Mouse (Mus musculus): ENCODE results near the gene Klrc2. TPM values are rescaled to one million over a fixed set of nuclear protein-coding genes. Genes with fewer than 3 reads are reported as not detected.
"Not testable (repeated sequence)": the region's sequence is repeated elsewhere in the genome, so short reads cannot be mapped to it uniquely, and the experiment has no call there.

Klrc2 gene
- not detected in 2 replicates for polyA plus RNA-seq (2015; fragmentation: Nextera tagmentation; extraction: Ambion mirVana)

DNA sequence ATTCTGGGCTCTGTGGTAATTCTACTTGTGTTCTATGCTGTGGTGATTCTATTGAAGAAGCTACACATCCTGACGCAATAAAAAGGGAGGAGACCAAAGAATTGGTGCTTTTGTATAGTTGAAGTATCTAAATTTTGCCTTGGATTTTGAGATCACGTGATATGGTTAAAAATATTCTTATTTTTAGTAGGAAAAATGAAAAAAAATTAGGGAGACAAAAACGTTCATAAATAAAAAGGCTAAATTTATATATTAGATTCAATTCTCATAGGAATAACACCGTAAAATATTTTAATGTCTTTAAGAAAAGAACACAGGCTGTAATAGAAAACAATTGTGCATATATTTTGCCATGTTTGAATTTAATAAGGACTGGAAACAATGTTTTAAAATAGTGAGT is at the start of gene Klrc2:
Klrc2 (minus strand) TSS at position 101 of the 400 bp plus-strand sequence.
- H3K9ac ChIP-seq; ATAC-seq (ENCODE audit: extremely low read depth, insufficient number of reproducible peaks, low FRiP score, low TSS enrichment); H3K9me3 ChIP-seq; H3K4me3 ChIP-seq; H3K36me3 ChIP-seq; H3K4me2 ChIP-seq; H3K27ac ChIP-seq (replicated peaks); H3K4me1 ChIP-seq; H3K27me3 ChIP-seq (replicated peaks): not testable (repeated sequence)
- 63% methylated on average over 4 of the region's 4 CpGs for WGBS

DNA sequence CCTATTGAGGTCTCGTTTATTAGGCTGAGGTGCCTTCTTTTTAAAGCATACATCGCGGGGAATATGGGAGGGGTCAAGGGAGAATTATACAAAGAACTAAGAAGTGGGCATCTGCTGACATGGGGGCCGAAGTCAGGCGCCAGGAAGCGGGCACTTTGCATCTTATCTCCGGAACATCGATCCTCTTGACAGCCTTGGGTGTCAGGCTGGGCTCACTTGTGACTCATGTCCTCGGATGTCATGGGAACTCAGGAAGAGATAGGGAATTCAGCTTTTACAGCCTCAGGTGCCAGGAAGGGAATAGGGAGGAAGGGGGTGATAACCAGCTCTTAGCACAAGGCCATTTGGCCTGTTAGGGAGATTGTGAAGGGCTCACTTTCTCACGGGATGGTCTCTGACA is 30.9 kb upstream of the Klrc2 start:
- WGBS: 49% methylated on average over 10 of the region's 10 CpGs
- H3K36me3 ChIP-seq; ATAC-seq (ENCODE audit: extremely low read depth, insufficient number of reproducible peaks, low FRiP score, low TSS enrichment); H3K9ac ChIP-seq; H3K27me3 ChIP-seq (replicated peaks); H3K4me3 ChIP-seq; H3K9me3 ChIP-seq; H3K4me2 ChIP-seq; H3K4me1 ChIP-seq; H3K27ac ChIP-seq (replicated peaks): not testable (repeated sequence)

DNA sequence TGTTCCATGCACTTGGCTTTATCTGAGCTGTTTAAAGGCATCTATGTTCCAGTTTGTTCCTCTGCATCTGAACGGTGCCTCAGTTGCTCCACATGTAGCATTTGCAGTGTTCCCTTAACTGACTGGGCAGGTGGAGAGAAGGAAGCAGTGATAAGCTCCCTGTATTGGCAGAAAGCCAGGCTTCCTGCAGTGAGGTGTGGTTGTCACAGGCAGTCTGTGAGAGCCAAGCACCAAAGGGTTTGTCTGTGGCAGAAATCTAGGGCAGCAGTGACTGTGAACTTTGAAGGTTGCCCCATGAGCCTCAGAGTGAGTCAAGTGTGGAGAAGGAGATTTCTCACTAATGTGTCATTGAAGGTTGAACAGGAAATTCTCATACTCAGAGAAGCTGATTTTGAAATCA is 19.9 kb upstream of the Klrc2 start:
- no peak overlapping the region for H3K9ac ChIP-seq
- no peak overlapping the region for H3K4me3 ChIP-seq
- H3K4me2 ChIP-seq: no peak overlapping the region
- WGBS: 53% methylated on average over 1 of the region's 1 CpGs
- no peak overlapping the region for H3K27ac ChIP-seq (replicated peaks)
- H3K36me3 ChIP-seq: no peaks in the 10 kb centered on the region
- H3K27me3 ChIP-seq (replicated peaks): no peaks in the 10 kb centered on the region
- peaks cover 3% of the 10 kb centered on the region; the same call in 1 of the 2 replicates for H3K9me3 ChIP-seq
- H3K4me1 ChIP-seq: no peaks in the 10 kb centered on the region
- ATAC-seq (ENCODE audit: extremely low read depth, insufficient number of reproducible peaks, low FRiP score, low TSS enrichment): no peak

DNA sequence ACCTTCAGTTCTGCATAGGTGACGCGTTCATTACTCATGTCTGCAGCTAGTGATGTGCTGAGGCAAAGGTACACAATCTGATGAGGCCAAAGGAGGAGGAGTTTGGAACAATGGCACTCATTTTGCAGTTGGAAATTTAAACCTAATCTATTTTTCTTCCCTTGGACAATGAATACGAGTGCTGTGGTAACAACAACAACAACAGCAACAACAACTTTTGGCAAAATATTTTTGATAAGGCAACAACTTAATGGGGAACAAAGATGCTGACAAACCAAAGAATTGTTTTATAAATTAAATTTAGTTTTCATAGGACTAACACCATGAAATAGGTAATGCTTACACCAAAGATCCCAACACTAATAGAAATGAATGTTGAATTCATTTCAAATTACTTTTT is 18.4 kb upstream of the Klrc2 start, which contains the start of gene Klrc1:
Klrc1 (minus strand) TSS at position 101 of the 400 bp plus-strand sequence.
- H3K4me3 ChIP-seq: no peak within 1 kb of the TSS
- no peaks in the 10 kb centered on the region for H3K4me1 ChIP-seq
- no peak within 1 kb of the TSS for H3K9ac ChIP-seq
- WGBS: 73% methylated on average over 3 of the region's 3 CpGs
- no peak within 1 kb of the TSS for H3K27ac ChIP-seq (replicated peaks)
- H3K27me3 ChIP-seq (replicated peaks): no peaks in the 10 kb centered on the region
- no peak within 1 kb of the TSS for H3K4me2 ChIP-seq
- ATAC-seq (ENCODE audit: extremely low read depth, insufficient number of reproducible peaks, low FRiP score, low TSS enrichment): no peak
- no peaks in the 10 kb centered on the region for H3K36me3 ChIP-seq
- H3K9me3 ChIP-seq: peaks cover 1% of the 10 kb centered on the region; the same call in 1 of the 2 replicates

DNA sequence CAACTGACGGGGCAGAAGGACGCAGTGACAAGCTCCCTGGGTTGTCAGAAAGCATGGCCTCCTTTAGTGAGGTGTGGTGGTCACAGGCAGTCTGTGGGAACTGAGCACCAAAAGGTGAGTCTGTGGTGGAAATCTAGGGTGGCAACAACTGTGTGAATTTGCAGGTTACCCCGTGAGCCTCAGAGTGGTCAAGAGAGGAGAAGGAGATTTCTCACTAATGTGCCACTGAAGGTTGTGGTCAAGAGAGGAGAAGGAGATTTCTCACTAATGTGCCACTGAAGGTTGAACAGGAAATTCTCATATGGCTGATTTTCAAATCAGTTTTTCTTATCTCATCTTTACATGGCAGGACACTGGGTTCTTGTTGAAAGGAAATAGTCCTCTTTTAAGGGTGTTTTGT is 812 bp upstream of the Klrc2 start:
- no CpG with 5 or more reads among the region's 3 CpGs for WGBS
- ATAC-seq (ENCODE audit: extremely low read depth, insufficient number of reproducible peaks, low FRiP score, low TSS enrichment); H3K4me1 ChIP-seq; H3K27ac ChIP-seq (replicated peaks); H3K4me2 ChIP-seq; H3K9ac ChIP-seq; H3K4me3 ChIP-seq; H3K36me3 ChIP-seq; H3K9me3 ChIP-seq; H3K27me3 ChIP-seq (replicated peaks): not testable (repeated sequence)

DNA sequence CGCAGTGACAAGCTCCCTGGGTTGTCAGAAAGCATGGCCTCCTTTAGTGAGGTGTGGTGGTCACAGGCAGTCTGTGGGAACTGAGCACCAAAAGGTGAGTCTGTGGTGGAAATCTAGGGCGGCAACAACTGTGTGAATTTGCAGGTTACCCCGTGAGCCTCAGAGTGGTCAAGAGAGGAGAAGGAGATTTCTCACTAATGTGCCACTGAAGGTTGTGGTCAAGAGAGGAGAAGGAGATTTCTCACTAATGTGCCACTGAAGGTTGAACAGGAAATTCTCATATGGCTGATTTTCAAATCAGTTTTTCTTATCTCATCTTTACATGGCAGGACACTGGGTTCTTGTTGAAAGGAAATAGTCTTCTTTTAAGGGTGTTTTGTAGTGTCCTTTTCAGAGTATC is 16.4 kb downstream of the Klrc2 start:
- not testable (repeated sequence) for H3K27me3 ChIP-seq (replicated peaks); H3K36me3 ChIP-seq; H3K4me1 ChIP-seq; ATAC-seq (ENCODE audit: extremely low read depth, insufficient number of reproducible peaks, low FRiP score, low TSS enrichment); H3K4me2 ChIP-seq; H3K9ac ChIP-seq; H3K4me3 ChIP-seq; H3K9me3 ChIP-seq; H3K27ac ChIP-seq (replicated peaks)
- WGBS: 100% methylated on average over 2 of the region's 3 CpGs

DNA sequence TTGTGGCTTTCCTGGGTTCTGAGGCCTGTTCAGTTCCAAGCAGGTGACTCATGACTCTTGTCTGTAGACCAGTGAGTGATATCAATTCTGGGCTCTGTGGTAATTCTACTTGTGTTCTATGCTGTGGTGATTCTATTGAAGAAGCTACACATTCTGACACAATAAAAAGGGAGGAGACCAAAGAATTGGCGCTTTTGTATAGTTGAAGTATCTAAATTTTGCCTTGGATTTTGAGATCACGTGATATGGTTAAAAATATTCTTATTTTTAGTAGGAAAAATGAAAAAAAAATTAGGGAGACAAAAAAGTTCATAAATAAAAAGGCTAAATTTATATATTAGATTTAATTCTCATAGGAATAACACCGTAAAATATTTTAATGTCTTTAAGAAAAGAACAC is 17.3 kb downstream of the Klrc2 start, which contains the start of gene Klrc3:
Klrc3 (minus strand) TSS at position 101 of the 400 bp plus-strand sequence.
- not testable (repeated sequence) for H3K9me3 ChIP-seq; H3K27me3 ChIP-seq (replicated peaks); H3K4me2 ChIP-seq; H3K4me3 ChIP-seq; H3K4me1 ChIP-seq; H3K27ac ChIP-seq (replicated peaks); ATAC-seq (ENCODE audit: extremely low read depth, insufficient number of reproducible peaks, low FRiP score, low TSS enrichment); H3K9ac ChIP-seq; H3K36me3 ChIP-seq
- WGBS: 65% methylated on average over 3 of the region's 3 CpGs

DNA sequence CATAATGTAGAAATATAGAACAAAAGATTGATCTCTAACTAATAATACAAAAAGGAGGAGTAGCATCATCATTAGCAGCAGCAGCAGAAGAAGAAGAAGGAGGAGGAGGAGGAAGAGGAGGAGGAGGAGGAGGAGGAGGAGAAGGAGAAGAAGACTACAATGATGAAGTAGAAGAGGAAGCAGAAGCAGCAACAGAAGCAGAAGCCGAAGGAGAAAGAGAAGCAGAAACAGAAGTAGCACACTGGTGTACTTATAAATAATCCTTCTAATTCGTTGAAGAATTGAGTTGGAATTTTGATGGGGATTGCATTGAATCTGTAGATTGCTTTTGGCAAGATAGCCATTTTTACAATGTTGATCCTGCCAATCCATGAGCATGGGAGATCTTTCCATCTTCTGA is 29.4 kb downstream of the Klrc2 start:
- not testable (repeated sequence) for H3K4me1 ChIP-seq; H3K4me3 ChIP-seq; H3K27ac ChIP-seq (replicated peaks); H3K27me3 ChIP-seq (replicated peaks); H3K9ac ChIP-seq; H3K36me3 ChIP-seq; H3K4me2 ChIP-seq; H3K9me3 ChIP-seq; ATAC-seq (ENCODE audit: extremely low read depth, insufficient number of reproducible peaks, low FRiP score, low TSS enrichment)
- WGBS: 72% methylated on average over 2 of the region's 2 CpGs

DNA sequence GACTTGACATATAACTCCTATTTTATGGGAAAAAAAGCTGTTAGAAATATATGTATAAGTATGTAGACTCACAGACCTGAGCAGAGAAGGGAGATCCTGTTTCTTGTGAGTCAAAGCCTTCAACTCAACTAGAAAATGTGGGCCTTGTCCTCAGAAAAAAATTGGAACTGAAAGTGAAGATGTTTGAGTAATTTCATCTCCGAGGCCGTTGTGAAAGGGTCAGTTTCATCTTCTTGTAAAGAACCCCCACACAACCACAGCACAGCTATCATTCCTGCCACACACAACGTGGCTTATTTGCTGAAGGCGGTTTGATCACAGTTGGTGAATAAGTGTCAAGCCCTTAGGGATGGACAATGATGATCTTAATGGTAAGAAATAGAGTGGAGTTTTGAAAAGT is 36.8 kb downstream of the Klrc2 start, which contains the start of gene Klrk1:
Klrk1 (minus strand) TSS at position 130 of the 400 bp plus-strand sequence.
- Histone ChIP-seq H3K36me3 (no peaks in the 10 kb centered on the region), H3K4me3 (no peak within 1 kb of the TSS), H3K9ac (no peak within 1 kb of the TSS), H3K9me3 (no peaks in the 10 kb centered on the region), H3K27ac (replicated peaks) (no peak within 1 kb of the TSS), H3K4me2 (no peak within 1 kb of the TSS), H3K27me3 (replicated peaks) (no peaks in the 10 kb centered on the region), H3K4me1 (no peaks in the 10 kb centered on the region)
- no peak for ATAC-seq (ENCODE audit: extremely low read depth, insufficient number of reproducible peaks, low FRiP score, low TSS enrichment)
- WGBS: 67% methylated on average over 4 of the region's 4 CpGs

DNA sequence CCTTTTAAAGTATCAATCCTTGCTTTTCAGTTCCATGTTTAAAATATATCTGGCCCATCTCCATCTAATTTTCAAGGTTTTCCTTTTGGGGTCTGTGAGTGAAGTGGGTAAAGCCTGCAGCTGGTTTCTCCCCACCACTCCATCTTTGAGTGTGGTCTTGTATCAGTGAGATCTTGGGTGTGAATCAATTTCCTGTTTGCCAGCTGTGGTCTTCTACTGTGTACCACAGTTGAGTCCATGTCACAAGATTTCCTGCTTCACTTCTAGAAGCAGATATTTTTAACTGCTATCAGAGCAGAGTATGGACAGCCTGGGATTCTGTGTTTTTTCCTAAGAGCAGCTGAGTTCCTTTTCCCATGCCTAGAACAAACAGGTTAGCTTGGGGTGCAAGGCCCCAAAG is 52.1 kb downstream of the Klrc2 start:
- H3K27ac ChIP-seq (replicated peaks): no peak overlapping the region
- no peak overlapping the region for H3K9ac ChIP-seq
- no peak overlapping the region for H3K4me2 ChIP-seq
- no peaks in the 10 kb centered on the region for H3K27me3 ChIP-seq (replicated peaks)
- H3K4me1 ChIP-seq: no peaks in the 10 kb centered on the region
- H3K36me3 ChIP-seq: no peaks in the 10 kb centered on the region
- ATAC-seq (ENCODE audit: extremely low read depth, insufficient number of reproducible peaks, low FRiP score, low TSS enrichment): no peak
- no peak overlapping the region for H3K4me3 ChIP-seq
- H3K9me3 ChIP-seq: no peaks in the 10 kb centered on the region
